Mouse (Mus musculus): ENCODE results near the gene Cacna1f. TPM values are rescaled to one million over a fixed set of nuclear protein-coding genes. Genes with fewer than 3 reads are reported as not detected.
A peak's percentile ranks its signal among the peaks of the same experiment; 100 is the strongest.

Gene Cacna1f
- polyA plus RNA-seq, 1 experiment, result not detected

GRCm38 (mm10) chrX:7665739-7666502 is 59.0 kb downstream of the Cacna1f start:
- Histone ChIP-seq H3K27me3 (replicated peaks; ENCODE audit: control insufficient read depth, insufficient read depth, low read length) (no peaks in the 10 kb centered on the region), H3K36me3 (ENCODE audit: control insufficient read depth, insufficient read depth, low read length) (peaks cover 2% of the 10 kb centered on the region; the same call in 1 of the 2 replicates), H3K27ac (ENCODE audit: insufficient read depth, low read depth, low read length) (no peak overlapping the region), H3K4me1 (ENCODE audit: control insufficient read depth, insufficient read depth, low read length) (no peaks in the 10 kb centered on the region), H3K4me3 (ENCODE audit: insufficient read depth, low read depth, low read length) (no peak overlapping the region)
- no peak for DNase-seq
- 73% methylated on average over 21 of the region's 21 CpGs for WGBS
- TF ChIP-seq CTCF (conservative IDR thresholded peaks at IDR 0.05; ENCODE audit: insufficient read depth, insufficient read length, low read depth, low read length) (no peak), POLR2A (IDR thresholded peaks at IDR 0.05; ENCODE audit: low read depth, low read length) (no peak)

- DNase-seq, result peak; percentile 66
- 3% methylated on average over 17 of the region's 19 CpGs for WGBS
- Histone ChIP-seq H3K36me3 (ENCODE audit: control insufficient read depth, insufficient read depth, low read length) (peaks cover 2% of the 10 kb centered on the region; the same call in 1 of the 2 replicates), H3K27me3 (replicated peaks; ENCODE audit: control insufficient read depth, insufficient read depth, low read length) (no peaks in the 10 kb centered on the region), H3K27ac (ENCODE audit: insufficient read depth, low read depth, low read length) (peak overlapping the region; percentile 72), H3K4me3 (ENCODE audit: insufficient read depth, low read depth, low read length) (peak overlapping the region; percentile 86), H3K4me1 (ENCODE audit: control insufficient read depth, insufficient read depth, low read length) (peaks cover 2% of the 10 kb centered on the region; the same call in 1 of the 2 replicates)
- TF ChIP-seq POLR2A (IDR thresholded peaks at IDR 0.05; ENCODE audit: low read depth, low read length) (no peak), CTCF (conservative IDR thresholded peaks at IDR 0.05; ENCODE audit: insufficient read depth, insufficient read length, low read depth, low read length) (no peak)
Observed at GRCm38 (mm10) chrX:7670390-7670881, 63.6 kb downstream of the Cacna1f start.

- 3% methylated on average over 34 of the region's 36 CpGs for WGBS
- H3K4me1 ChIP-seq (ENCODE audit: control insufficient read depth, insufficient read depth, low read length), result peaks cover 2% of the 10 kb centered on the region; the same call in 1 of the 2 replicates
- H3K27ac ChIP-seq (ENCODE audit: insufficient read depth, low read depth, low read length), result peak within 1 kb of the TSS; percentile 72
- no peak for TF ChIP-seq CTCF (conservative IDR thresholded peaks at IDR 0.05; ENCODE audit: insufficient read depth, insufficient read length, low read depth, low read length)
- peak; percentile 35 for DNase-seq
- H3K36me3 ChIP-seq (ENCODE audit: control insufficient read depth, insufficient read depth, low read length), result peaks cover 2% of the 10 kb centered on the region; the same call in 1 of the 2 replicates
- no peaks in the 10 kb centered on the region for H3K27me3 ChIP-seq (replicated peaks; ENCODE audit: control insufficient read depth, insufficient read depth, low read length)
- peak within 1 kb of the TSS; percentile 86 for H3K4me3 ChIP-seq (ENCODE audit: insufficient read depth, low read depth, low read length)
Observed at GRCm38 (mm10) chrX:7670921-7671623, 64.2 kb downstream of the Cacna1f start, which contains the start of gene Plp2. Gene Plp2, minus strand, starts transcription at chrX:7671390.

- Histone ChIP-seq H3K4me1 (ENCODE audit: control insufficient read depth, insufficient read depth, low read length) (peaks cover 2% of the 10 kb centered on the region; the same call in 1 of the 2 replicates), H3K4me3 (ENCODE audit: insufficient read depth, low read depth, low read length) (no peak overlapping the region), H3K27me3 (replicated peaks; ENCODE audit: control insufficient read depth, insufficient read depth, low read length) (no peaks in the 10 kb centered on the region), H3K27ac (ENCODE audit: insufficient read depth, low read depth, low read length) (0 out of 2 replicates have a peak overlapping the region, but pooled peaks have one; percentile 23), H3K36me3 (ENCODE audit: control insufficient read depth, insufficient read depth, low read length) (no peaks in the 10 kb centered on the region)
- 46% methylated on average over 6 of the region's 6 CpGs for WGBS
- TF ChIP-seq POLR2A (IDR thresholded peaks at IDR 0.05; ENCODE audit: low read depth, low read length) (no peak), CTCF (conservative IDR thresholded peaks at IDR 0.05; ENCODE audit: insufficient read depth, insufficient read length, low read depth, low read length) (no peak)
- no peak for DNase-seq
Observed at GRCm38 (mm10) chrX:7672739-7673138, 65.9 kb downstream of the Cacna1f start.

- Histone ChIP-seq H3K27me3 (replicated peaks; ENCODE audit: control insufficient read depth, insufficient read depth, low read length) (no peaks in the 10 kb centered on the region), H3K36me3 (ENCODE audit: control insufficient read depth, insufficient read depth, low read length) (no peaks in the 10 kb centered on the region), H3K4me1 (ENCODE audit: control insufficient read depth, insufficient read depth, low read length) (peaks cover 2% of the 10 kb centered on the region; the same call in 1 of the 2 replicates), H3K27ac (ENCODE audit: insufficient read depth, low read depth, low read length) (peak overlapping the region; percentile 39; the same call in 1 of the 2 replicates), H3K4me3 (ENCODE audit: insufficient read depth, low read depth, low read length) (no peak overlapping the region)
- WGBS, result 58% methylated on average over 12 of the region's 12 CpGs
- no peak for TF ChIP-seq CTCF (conservative IDR thresholded peaks at IDR 0.05; ENCODE audit: insufficient read depth, insufficient read length, low read depth, low read length)
- no peak for TF ChIP-seq POLR2A (IDR thresholded peaks at IDR 0.05; ENCODE audit: low read depth, low read length)
- no peak for DNase-seq
Observed at GRCm38 (mm10) chrX:7673578-7674281, 66.8 kb downstream of the Cacna1f start.

GRCm38 (mm10) chrX:7674284-7675000 is 67.6 kb downstream of the Cacna1f start:
- no peaks in the 10 kb centered on the region for H3K36me3 ChIP-seq (ENCODE audit: control insufficient read depth, insufficient read depth, low read length)
- H3K27me3 ChIP-seq (replicated peaks; ENCODE audit: control insufficient read depth, insufficient read depth, low read length), result no peaks in the 10 kb centered on the region
- peaks cover 2% of the 10 kb centered on the region; the same call in 1 of the 2 replicates for H3K4me1 ChIP-seq (ENCODE audit: control insufficient read depth, insufficient read depth, low read length)
- TF ChIP-seq POLR2A (IDR thresholded peaks at IDR 0.05; ENCODE audit: low read depth, low read length), result no peak
- no peak for TF ChIP-seq CTCF (conservative IDR thresholded peaks at IDR 0.05; ENCODE audit: insufficient read depth, insufficient read length, low read depth, low read length)
- WGBS, result 25% methylated on average over 28 of the region's 28 CpGs
- peak; percentile 33 for DNase-seq
- H3K27ac ChIP-seq (ENCODE audit: insufficient read depth, low read depth, low read length), result peak overlapping the region; percentile 39; the same call in 1 of the 2 replicates
- no peak overlapping the region; the same call in 1 of the 2 replicates for H3K4me3 ChIP-seq (ENCODE audit: insufficient read depth, low read depth, low read length)

Measured in kidney, adult 2 months (tissue).